Mouse (Mus musculus): Measurements from ENCODE around the gene Bcl3.

Bcl3 gene

DNA sequence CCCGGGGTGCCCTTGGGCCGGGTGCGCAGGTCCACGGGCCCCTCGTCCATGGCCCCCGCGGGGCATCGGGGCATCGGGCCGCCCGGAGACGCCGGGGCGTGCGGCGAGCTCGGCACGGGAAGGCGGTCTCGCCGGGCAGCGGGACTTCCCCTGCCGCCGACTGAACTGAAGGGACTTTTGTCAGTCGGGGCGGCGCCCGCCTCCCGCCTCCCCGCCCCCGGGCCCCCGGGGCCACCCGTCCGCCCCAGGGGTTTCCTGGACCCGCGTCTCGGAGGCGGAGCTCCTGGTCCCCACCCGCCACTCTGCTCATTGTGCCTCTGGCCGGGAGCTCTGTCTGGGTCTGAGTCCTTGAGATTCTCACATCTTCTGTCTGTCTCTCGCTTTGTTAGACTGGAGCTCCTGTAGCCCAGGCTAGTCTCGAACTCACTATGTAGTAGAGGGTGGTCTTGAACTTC lies at the start of gene Bcl3:
Gene Bcl3, minus strand, starts transcription at position 167 of the 455 bp plus-strand sequence.
- DNase-seq (ENCODE audit: low spot score), result peak; percentile 59

DNA sequence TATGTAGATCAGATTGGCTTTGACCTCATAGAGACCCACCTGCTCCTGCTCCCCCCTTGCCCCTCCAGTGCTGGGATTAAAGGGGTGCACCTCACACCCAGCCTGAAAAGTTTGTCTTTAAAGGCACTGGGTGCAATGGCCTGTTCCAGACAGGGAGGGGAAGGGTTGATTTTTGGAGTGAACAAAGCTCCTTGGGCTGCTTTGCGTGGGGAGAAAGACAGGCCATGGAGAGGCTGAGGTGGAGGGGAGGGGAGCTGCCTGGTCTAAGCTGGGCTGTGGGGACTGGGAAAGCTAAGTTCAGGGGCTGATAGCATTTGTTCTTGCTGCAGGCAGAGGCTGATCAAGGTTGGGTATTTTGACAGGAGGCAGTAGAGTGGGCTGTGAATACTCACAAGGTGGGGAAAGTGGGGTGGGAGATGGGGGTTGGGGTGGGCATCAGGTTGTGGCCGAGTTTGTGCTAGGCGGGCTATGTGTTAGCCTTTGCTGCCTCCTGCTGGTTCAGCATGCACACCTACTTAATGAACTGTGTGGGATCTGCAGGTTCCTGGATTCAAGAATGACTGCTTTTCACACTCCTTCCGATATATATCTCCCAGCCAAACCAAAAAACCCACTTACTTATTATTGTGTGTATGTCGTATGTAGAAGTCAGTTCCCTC lies 49.5 kb upstream of the Bcl3 start:
- DNase-seq (ENCODE audit: low spot score), result no peak

DNA sequence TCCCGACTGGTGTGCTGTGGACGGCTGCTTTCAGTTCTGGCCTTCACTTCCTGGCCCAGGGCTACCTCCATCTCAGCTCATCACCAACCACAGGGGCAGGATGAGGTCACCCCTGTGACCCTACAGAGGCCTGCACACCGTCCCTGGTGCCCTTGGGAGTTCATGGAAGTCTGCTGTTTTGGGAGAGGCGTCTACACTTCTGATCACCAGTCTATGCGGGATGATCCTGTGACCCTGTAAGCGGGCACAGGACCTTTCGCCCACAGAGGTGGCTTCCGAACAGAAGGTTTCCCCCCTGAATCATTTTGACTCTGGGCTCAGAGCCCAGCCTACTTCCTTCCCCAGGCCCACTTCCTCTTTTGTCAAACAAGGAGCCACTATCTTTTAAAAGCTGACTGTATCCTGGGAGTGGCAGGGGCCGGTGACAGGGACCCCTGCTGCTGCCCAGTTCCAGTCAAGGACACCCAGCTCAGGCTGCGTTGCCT lies 48.6 kb upstream of the Bcl3 start:
- no peak for DNase-seq (ENCODE audit: low spot score)

DNA sequence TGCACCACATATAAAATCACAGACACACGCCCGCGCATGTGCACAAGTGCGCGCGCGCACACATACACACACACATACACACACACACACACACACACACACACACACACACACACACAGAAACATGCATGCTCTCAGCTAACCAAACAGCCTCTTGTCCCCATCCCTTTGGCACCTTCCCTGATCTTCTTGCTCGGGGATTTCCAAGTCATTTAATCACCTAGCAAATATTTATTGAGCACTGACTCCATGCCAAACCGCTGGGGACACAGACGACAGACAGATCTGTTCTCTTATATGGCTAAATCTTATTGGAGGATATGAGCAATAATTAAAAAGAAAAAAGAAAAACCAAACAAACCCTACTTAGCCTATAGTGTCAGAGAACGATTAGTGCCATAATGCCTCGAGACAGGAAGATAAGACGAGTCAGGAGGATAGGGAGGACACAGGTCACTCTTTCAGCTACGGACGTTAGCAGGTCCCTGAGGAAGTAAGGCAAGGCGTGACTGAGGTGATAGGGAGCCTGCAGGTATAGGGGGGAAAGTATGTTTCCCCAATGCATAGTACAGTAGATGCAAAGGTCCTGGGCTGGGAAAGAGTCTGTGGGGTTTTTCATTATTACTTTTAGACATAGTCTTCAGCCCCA lies 45.3 kb upstream of the Bcl3 start:
- no peak for DNase-seq (ENCODE audit: low spot score)

DNA sequence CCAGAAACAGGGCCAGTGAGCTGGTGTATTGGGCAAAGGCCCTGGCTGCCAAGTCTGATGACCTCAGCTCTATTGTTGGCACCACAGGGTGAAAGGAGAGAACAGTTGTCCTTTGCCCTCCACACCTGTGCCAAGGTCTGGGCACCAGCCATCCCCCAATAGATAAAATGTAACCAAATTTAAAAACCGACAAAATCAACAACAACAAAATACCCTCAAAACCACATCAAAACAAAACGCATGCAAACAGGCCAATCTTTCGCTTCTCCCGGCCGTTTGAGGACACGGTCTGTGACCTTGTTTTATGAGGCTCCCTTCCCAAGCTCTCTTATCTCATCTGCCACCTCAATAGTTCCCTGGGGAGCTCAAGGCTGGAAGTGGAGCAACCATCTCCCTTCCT lies 43.9 kb upstream of the Bcl3 start:
- DNase-seq (ENCODE audit: low spot score), result no peak

DNA sequence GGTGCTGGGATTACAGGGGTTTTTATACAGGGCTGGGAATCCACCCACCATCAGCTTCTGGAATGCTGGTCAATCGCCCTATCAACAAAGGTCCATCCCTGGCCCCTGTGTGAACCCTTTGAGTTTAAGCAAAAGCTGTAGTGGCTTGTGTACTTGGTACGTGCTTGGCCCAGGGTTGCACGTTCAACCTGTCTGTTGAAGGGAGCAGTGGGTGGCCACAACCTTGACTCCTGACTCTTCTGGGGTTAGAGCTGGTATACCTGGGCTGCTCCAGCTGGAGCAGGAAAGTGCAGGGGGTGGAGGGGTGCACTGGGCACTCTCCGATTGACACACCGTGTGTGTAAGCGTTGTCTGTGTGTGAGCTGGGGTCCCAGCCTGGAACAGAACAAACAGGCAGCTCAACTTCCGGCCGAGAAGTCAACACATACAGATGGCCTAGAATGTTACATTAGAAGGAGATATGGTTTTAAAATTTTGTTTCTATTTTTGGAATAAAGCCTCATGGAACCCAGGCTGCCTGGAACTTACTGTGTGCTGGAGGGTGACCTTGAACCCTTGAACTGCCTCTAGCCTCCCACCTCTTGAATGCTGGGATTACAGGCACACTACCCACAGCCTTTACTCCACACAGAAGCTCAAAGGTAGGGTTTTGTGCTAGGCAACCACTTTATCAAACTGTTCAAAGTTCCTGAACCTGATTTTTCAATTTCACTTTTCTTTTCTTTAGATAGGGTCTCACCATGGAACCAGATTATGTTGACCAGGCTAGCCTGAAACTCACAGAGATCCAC lies 42.9 kb upstream of the Bcl3 start:
- DNase-seq (ENCODE audit: low spot score), result no peak

DNA sequence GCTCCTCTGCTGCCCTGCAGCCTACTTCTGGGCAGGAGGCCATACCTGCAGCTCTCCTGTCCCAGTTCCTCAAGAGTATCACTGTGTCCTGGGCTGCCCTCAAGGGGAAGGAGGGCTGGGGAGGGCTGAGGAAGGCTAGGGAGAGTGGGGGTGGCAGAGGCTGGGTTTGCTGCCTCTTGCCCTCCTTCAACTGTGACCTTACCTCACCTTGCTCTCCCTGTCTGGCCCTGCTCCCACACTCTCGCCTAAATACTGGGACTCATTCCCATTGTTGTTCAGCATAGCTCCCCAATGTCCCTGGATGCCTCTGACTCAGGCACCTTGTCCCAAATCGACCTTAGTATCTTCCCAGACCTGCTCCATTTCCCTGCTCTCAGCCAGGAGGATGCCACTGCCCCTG lies 41.7 kb upstream of the Bcl3 start:
- DNase-seq (ENCODE audit: low spot score), result no peak

DNA sequence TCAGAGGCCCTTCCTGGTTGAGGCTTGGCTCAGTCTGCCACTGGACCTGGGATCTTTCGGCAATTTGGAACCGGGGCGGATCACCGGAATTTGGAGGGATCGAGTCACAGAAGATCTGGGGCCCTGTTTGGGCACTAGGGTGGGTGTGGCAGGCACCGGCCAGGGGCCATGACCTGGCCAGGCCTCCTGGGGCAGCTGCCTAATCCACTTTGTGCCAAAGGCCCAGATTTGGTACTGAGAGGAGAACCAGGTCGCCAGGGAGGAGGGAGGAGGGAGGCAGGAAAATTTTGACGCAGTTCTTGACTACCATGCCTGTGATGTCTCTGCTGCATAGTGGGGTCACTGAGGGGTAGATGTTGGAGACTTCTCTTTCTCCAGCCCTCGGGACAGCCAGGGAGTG lies 38.6 kb upstream of the Bcl3 start, which contains the start of gene Ceacam16:
Gene Ceacam16, minus strand, starts transcription at position 101 of the 400 bp plus-strand sequence.
- DNase-seq (ENCODE audit: low spot score), result no peak

DNA sequence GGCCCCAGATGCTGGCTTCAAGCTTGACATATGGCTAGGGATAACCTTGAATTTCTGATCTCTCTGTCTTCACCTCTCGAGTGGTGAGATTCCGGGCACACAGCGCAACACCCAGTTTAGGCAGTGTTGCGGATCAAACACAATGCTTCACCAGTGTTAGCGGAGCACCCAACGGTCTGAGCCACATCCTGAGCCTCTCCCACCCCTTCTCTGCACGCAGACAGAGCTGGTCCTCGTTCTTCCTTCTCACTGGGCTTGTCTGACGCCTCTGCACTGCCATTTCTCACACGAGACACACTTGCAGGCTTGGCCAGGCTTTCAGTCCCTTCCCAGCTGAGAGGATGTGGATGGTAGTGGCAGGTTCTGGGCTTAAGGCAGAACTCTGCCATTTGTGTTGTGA lies 37.2 kb upstream of the Bcl3 start:
- no peak for DNase-seq (ENCODE audit: low spot score)

DNA sequence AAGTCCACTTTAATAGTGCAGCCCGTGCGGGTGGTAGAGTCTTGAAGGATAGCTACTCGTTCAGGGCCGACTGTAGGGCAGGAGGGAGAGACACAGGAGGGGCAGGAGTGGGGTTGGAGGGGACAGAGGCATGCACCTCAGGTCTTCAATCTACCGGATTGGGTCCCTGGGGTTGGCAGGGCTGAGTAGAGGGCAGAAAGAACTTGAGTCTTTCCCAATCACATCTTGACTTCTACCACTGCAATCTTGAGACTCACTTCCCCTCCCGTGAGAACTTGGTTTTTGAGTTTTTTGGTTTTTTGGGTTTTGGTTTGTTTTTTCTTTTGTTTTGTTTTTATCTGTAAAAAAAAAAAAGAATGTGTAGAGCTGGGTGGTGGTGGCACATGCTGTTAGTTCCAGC lies 33.7 kb upstream of the Bcl3 start:
- DNase-seq (ENCODE audit: low spot score), result no peak

DNA sequence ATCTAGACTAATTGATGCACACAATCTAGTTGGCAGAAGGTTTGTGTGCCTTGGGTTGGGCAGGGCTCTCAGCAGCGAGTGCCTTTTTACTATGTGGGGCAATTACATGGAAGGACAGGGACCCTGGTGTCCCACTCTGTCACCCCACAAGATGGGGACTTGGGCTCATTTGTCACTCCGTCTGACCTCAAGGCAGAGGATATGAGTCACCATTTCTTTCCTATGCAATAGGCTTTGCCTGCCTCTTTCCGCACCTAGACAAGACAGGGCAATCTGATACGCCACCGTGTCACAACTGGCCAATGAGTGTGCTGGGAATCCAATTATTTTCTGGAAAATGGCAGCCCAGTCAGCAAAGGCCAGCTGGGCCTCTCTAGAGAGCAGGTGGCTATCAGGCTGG lies 33.1 kb upstream of the Bcl3 start:
- no peak for DNase-seq (ENCODE audit: low spot score)

DNA sequence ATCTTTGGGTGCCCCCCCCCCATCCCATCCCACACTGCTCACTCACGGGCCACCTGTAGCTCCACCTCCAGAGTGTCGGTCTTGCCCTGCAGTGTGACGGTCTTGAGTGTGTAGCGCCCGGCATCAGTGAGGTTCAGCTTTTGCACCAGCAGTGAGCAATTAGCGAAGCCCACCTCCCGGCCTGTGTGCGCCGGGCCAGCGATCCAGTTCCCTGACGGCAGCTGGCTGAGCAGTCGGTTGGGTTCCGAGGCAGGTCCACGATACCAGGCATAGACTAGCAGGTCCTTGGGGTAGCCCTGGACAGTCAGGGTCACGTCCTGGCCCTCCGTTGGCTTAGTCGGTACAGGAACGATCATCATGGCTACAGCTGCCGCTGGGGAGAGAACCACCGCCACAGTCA lies 31.0 kb upstream of the Bcl3 start:
- DNase-seq (ENCODE audit: low spot score), result no peak

DNA sequence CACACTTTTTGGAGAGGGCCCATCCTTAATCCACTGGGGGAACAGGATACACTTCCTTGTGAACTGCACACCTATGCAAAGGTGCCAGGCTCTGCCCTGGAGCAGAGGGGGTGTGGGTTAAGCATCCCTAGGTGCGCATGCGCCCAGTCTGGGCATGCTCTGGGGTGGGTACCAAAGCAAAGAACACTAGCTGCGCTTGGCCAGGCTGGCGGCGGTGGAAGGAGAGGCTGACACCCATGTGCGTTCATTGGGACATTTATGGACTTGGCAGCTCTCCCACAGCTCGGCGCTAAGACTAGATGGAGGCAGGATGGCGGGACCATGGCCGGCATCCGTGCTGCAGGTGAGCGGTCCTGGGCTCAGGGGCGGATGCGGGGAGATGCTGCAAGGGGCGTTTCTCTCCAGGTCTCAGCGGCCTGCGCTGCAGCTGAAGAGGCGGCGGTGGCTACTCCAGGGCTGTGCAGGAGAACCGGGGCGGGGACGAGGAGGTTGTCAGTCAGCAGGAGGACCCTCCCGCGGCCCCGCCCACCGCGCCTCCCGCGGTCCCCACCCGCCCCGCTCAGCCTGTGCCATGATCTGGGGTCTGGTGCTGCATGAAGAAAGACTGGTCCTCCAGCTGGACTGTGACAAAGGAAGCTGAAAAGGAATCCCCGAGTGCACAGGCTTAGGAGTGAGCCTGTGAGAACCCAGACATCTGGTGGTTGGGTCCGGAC lies 29.4 kb upstream of the Bcl3 start, which contains the start of gene Gm19345:
Gene Gm19345, plus strand, starts transcription at position 146 of the 713 bp plus-strand sequence.
- no peak for DNase-seq (ENCODE audit: low spot score)

DNA sequence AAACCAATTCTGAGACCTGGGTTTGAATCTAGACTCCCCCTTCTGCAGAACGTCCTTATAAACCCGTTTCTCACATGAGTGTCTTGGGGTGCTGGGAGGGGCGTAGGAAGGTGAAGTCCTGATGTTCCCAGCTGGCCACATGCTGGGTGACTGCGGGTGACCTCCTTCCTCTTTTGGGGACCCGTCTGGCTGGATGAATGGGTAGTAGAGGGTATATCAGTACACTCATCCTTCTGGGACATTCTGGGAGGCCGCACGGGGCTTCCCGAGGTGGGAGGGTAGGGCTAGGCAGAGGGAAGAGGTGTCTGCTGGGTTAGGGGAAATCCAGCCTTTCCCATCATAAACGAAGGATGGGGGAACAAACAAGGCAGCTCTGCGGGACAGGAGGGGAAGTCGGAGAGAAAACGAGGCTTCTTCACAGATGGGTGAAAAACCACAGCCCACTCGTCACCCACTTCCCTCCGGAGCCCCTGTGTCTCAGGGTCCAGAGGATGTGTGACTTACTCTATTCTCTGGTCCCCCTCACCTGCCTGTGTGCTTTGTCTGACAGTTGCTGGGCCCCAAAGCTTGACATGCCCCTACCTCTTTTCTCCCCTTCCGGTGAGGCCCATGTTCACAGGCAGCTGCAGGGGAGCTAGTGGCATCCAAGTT lies 22.1 kb upstream of the Bcl3 start:
- DNase-seq (ENCODE audit: low spot score), result no peak

DNA sequence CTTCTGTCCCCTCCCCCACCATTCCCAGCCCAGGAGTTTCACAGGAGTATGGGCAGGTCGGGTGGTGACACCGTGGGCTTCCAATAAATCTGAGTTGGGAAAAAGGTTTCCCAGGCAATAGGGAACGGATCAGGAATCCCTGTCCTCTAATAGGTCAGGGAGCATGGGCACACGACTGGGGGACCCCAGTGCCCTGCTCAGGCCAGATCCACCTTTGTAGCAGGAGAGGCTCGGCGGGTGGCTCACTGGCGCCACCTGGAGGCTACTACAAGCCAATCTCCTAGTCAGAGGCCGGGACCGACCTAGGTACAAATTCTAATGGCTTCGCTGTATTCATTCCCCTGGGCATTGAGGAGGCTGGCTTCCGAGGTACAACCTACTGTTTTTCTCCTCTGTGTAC lies 21.0 kb upstream of the Bcl3 start:
- DNase-seq (ENCODE audit: low spot score), result peak; percentile 74

DNA sequence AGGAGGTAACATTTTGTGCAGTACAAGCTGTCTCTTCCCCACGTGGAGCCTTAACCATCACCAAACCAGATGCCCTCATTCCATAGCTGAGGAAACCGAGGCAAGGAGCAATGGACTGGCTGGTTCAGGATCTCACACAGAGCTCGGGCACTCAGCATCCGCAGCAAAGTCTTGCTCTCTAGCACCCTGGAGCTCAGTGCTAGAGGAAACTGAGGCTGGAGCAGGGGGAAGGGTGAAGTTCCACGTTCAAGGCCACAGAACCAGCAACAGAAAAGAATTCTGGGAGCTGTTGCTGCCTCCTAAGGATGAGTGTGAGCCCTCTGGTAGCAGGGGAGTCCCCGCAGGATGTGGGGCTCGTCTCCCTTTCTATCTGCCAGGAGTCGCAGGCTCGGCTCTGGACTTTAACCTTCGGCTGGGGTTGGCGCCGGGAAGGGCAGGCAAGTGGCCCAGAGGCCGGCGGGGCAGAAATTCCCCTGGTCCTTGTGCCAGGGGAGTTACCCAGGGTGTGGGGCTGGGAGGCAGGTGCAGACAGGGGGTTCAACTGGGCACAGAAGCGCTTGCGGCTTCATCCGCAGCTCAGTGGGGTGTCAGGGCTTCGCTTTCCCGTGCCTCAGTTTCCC lies 20.4 kb upstream of the Bcl3 start:
- no peak for DNase-seq (ENCODE audit: low spot score)

DNA sequence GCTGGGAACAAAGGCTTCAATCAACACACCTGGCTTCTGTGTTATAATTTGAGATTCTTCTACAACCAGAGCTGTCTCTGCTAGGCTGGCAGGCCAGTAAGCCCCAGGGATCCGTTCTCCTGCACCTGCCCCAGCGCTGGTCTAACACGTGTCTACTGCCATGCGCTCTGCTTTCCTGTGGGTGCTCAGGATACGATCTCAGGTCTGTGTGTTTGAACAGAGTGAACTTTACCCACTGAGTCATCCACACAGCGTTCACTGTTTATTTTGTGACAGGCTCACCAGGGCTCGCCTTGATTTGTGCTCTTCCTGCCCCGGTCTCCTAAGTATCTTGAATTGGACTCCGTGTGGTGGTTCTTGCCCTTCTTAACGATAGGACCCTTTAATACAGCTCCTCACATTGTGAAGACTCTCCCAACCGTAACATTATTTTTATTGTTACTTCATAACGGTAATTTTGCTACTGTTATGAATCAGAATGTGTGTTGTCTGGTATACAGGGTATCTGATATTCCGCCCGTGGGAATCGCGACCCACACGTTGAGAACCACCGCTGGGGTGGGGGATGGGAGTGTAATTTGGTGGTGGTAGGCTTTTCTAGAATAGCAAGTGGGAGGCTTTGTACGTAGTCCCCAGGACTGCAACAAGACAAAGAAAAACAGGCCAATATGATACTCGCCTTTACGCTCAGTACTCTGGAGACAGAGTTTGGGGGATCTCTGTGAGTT lies 19.3 kb upstream of the Bcl3 start:
- no peak for DNase-seq (ENCODE audit: low spot score)

DNA sequence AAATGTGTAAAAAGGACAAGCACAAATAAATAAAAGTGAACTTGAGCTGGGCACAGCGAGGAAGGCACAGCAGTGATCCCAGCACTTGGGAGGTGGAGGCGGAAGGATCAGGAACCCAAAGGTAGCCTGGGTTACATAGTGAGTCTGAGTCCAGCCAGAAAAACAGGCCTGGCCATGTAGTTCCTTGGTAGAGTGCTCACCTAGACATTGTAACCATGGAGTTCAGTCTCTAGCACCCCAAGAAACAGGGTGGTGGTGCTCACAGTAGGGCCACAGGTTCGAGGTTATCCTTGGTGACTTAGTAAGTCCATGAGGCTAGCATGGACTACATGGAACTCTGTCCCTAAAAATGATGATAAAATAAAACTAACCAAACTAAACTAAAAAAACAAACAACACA lies 18.4 kb upstream of the Bcl3 start:
- DNase-seq (ENCODE audit: low spot score), result no peak

DNA sequence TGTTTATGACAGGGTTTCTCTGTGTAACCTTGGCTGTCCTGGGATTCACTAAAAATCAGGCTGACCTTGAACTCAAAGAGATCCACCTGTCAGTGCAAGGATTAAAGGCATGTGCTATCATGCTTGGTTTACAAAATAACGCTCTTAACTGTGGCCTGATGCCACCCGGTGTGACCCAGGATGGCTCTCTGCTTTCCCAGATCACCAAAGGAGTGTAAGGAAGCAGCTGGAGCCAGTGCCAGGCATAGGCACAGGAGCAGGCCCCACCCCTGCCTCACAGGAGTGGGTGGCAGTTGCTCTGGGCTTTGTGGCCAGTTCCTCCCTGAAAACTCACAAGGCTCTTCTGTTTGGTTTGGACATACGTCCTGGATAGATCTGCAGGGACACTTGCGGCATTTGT lies 17.8 kb upstream of the Bcl3 start:
- no peak for DNase-seq (ENCODE audit: low spot score)

DNA sequence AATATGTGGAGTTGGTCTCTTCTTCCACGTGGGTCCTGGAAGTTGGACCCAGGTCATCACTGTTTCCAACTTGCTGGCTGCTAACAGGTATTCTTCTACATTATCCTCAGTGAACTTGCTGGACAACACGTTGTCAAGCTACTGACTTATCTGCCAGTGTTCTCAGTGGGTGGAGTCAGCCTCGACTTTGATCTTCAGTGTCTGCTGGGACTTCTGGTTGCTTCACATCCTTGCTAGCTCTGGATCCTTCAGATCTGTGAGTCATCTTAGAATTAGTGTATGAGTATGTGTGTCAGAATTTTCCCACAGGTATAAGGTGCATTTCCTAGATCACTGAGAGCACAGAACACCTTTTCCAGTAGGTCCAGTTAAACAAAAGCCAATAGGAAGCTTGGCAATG lies 14.3 kb upstream of the Bcl3 start:
- DNase-seq (ENCODE audit: low spot score), result no peak

DNA sequence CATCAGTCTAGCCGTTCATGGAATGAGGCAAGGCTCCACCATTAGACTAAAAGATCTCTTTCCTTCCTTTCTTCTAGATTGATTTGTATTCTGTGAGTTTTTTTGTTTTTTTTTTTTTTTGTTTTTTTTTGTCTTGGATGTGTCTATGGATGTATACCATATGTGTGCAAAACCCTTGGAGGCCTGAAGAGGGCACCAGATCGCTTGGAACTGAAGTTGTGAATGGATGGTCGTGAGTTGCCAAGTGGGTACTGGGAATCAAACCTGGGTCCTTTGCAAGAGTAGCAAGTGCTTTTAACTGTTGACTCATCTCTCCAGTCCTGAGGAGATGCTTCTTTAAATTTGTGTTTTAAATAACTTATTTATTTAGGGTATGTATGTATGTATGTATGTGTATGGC lies 11.5 kb upstream of the Bcl3 start:
- DNase-seq (ENCODE audit: low spot score), result no peak

Measured in ovary, postnatal 36 days (tissue).